8 mouse cellular contexts compared by ENCODE assay signal in genomic region chr2:3283602-3284472, GRCm38 (mm10). TPM values are rescaled to one million over a fixed set of nuclear protein-coding genes. Genes with fewer than 3 reads are reported as not detected.
DNase-seq lines count a peak whose midpoint lies in the region; ATAC-seq and TF ChIP-seq lines count a peak whose summit lies in the region.

TSS of gene Nmt2 (plus strand) at chr2:3284212.

- no peaks in the 10 kb centered on the region for H3K9me3 ChIP-seq in E14TG2a.4 (ENCODE audit: low read length)
- no peaks in the 10 kb centered on the region for H3K9me3 ChIP-seq in forebrain, embryonic 12.5 days
- H3K9me3 ChIP-seq in heart, postnatal 0 days (replicated peaks; ENCODE audit: control insufficient read depth, low read length): no peaks in the 10 kb centered on the region
- H3K9me3 ChIP-seq in liver, embryonic 16.5 days (replicated peaks; ENCODE audit: control insufficient read depth, low read length): no peaks in the 10 kb centered on the region
- no peaks in the 10 kb centered on the region for H3K9me3 ChIP-seq in neural tube, embryonic 13.5 days

- H3K27ac ChIP-seq in forebrain, embryonic 12.5 days: peak within 1 kb of the TSS; percentile 90
- peak within 1 kb of the TSS; percentile 91 for H3K27ac ChIP-seq in heart, postnatal 0 days (ENCODE audit: low read depth)
- peak within 1 kb of the TSS; percentile 76 for H3K27ac ChIP-seq in liver, embryonic 16.5 days (ENCODE audit: low read length)
- peak within 1 kb of the TSS; percentile 95 for H3K27ac ChIP-seq in neural tube, embryonic 13.5 days (replicated peaks)
- peak within 1 kb of the TSS; percentile 92 for H3K27ac ChIP-seq in testis, adult 2 months (ENCODE audit: control insufficient read depth, insufficient read depth, low read depth, low read length)

- peak within 1 kb of the TSS; percentile 79 for H3K4me2 ChIP-seq in forebrain, embryonic 12.5 days
- H3K4me2 ChIP-seq in heart, postnatal 0 days (ENCODE audit: low read depth, low read length): peak within 1 kb of the TSS; percentile 88
- peak within 1 kb of the TSS; percentile 99 for H3K4me2 ChIP-seq in liver, embryonic 16.5 days (ENCODE audit: low read depth, low read length)
- H3K4me2 ChIP-seq in neural tube, embryonic 13.5 days: peak within 1 kb of the TSS; percentile 80

- H3K9ac ChIP-seq in forebrain, embryonic 12.5 days: peak within 1 kb of the TSS; percentile 80
- peak within 1 kb of the TSS; percentile 90 for H3K9ac ChIP-seq in heart, postnatal 0 days (replicated peaks; ENCODE audit: low read depth, low read length)
- H3K9ac ChIP-seq in liver, embryonic 16.5 days (ENCODE audit: low read depth, low read length): peak within 1 kb of the TSS; percentile 92
- peak within 1 kb of the TSS; percentile 85 for H3K9ac ChIP-seq in neural tube, embryonic 13.5 days

- peak; percentile 80 for TF ChIP-seq POLR2A in testis, adult 2 months (IDR thresholded peaks at IDR 0.05; ENCODE audit: control insufficient read depth, low read depth, low read length)

- TF ChIP-seq EP300 in heart, postnatal 0 days (IDR thresholded peaks at IDR 0.05; ENCODE audit: low read depth): no peak

- WGBS in forebrain, embryonic 12.5 days: under 1% methylated on average over 84 of the region's 88 CpGs
- WGBS in heart, postnatal 0 days: under 1% methylated on average over 88 of the region's 88 CpGs
- under 1% methylated on average over 84 of the region's 88 CpGs for WGBS in liver, embryonic 16.5 days (ENCODE audit: insufficient replicate concordance)
- under 1% methylated on average over 88 of the region's 88 CpGs for WGBS in neural tube, embryonic 13.5 days

- H3K27me3 ChIP-seq in E14TG2a.4 (ENCODE audit: insufficient read depth, low read length): no peaks in the 10 kb centered on the region
- H3K27me3 ChIP-seq in forebrain, embryonic 12.5 days: no peaks in the 10 kb centered on the region
- H3K27me3 ChIP-seq in heart, postnatal 0 days (ENCODE audit: control insufficient read depth, insufficient read depth, low read length): no peaks in the 10 kb centered on the region
- no peaks in the 10 kb centered on the region for H3K27me3 ChIP-seq in liver, embryonic 16.5 days (ENCODE audit: control insufficient read depth, insufficient read depth, low read depth, low read length)
- H3K27me3 ChIP-seq in neural tube, embryonic 13.5 days: no peaks in the 10 kb centered on the region
- H3K27me3 ChIP-seq in testis, adult 2 months (ENCODE audit: control insufficient read depth, insufficient read depth, low read length): no peaks in the 10 kb centered on the region

- peak; percentile 97 for ATAC-seq in forebrain, embryonic 12.5 days (ENCODE audit: low FRiP score)
- peak; percentile 97 for ATAC-seq in heart, postnatal 0 days (ENCODE audit: insufficient read depth, low read depth)
- peak; percentile 93 for ATAC-seq in liver, embryonic 16.5 days (ENCODE audit: low read depth)
- peak; percentile 97 for ATAC-seq in neural tube, embryonic 13.5 days (ENCODE audit: low read depth)

- TF ChIP-seq CTCF in E14TG2a.4 (conservative IDR thresholded peaks at IDR 0.05; ENCODE audit: low read length): no peak
- no peak; the same call in 1 of the 2 replicates for TF ChIP-seq CTCF in heart, postnatal 0 days (IDR thresholded peaks at IDR 0.05; ENCODE audit: low read depth)
- TF ChIP-seq CTCF in testis, adult 2 months (IDR thresholded peaks at IDR 0.05; ENCODE audit: control insufficient read depth, insufficient read depth, insufficient replicate concordance, low read depth, low read length): no peak

- H3K4me1 ChIP-seq in E14TG2a.4 (replicated peaks; ENCODE audit: low read depth, low read length): peaks cover 25% of the 10 kb centered on the region
- H3K4me1 ChIP-seq in forebrain, embryonic 12.5 days: peaks cover 18% of the 10 kb centered on the region
- peaks cover 11% of the 10 kb centered on the region for H3K4me1 ChIP-seq in heart, postnatal 0 days (ENCODE audit: control insufficient read depth, insufficient read depth)
- peaks cover 22% of the 10 kb centered on the region for H3K4me1 ChIP-seq in liver, embryonic 16.5 days (ENCODE audit: control insufficient read depth, low read depth, low read length)
- peaks cover 15% of the 10 kb centered on the region for H3K4me1 ChIP-seq in neural tube, embryonic 13.5 days (replicated peaks)
- peaks cover 9% of the 10 kb centered on the region for H3K4me1 ChIP-seq in testis, adult 2 months (ENCODE audit: control insufficient read depth, insufficient read depth, low read length)

- peak within 1 kb of the TSS; percentile 98 for H3K4me3 ChIP-seq in E14TG2a.4 (replicated peaks; ENCODE audit: low read length)
- peak within 1 kb of the TSS; percentile 79 for H3K4me3 ChIP-seq in forebrain, embryonic 12.5 days (replicated peaks)
- peak within 1 kb of the TSS; percentile 96 for H3K4me3 ChIP-seq in heart, postnatal 0 days (ENCODE audit: low read depth, low read length)
- H3K4me3 ChIP-seq in liver, embryonic 16.5 days (ENCODE audit: low read depth, low read length): peak within 1 kb of the TSS; percentile 90
- peak within 1 kb of the TSS; percentile 80 for H3K4me3 ChIP-seq in neural tube, embryonic 13.5 days
- H3K4me3 ChIP-seq in testis, adult 2 months (ENCODE audit: control insufficient read depth, low read depth, low read length): peak within 1 kb of the TSS; percentile 93

- H3K36me3 ChIP-seq in E14TG2a.4 (ENCODE audit: insufficient read depth, low read length): 0 out of 2 replicates have a peak, but pooled peaks cover 3% of the 10 kb centered on the region
- H3K36me3 ChIP-seq in forebrain, embryonic 12.5 days (replicated peaks): no peaks in the 10 kb centered on the region
- no peaks in the 10 kb centered on the region for H3K36me3 ChIP-seq in heart, postnatal 0 days (replicated peaks; ENCODE audit: control insufficient read depth, insufficient read depth, low read length)
- H3K36me3 ChIP-seq in liver, embryonic 16.5 days (ENCODE audit: control insufficient read depth, insufficient read depth): no peaks in the 10 kb centered on the region
- no peaks in the 10 kb centered on the region for H3K36me3 ChIP-seq in neural tube, embryonic 13.5 days
- no peaks in the 10 kb centered on the region for H3K36me3 ChIP-seq in testis, adult 2 months (ENCODE audit: control insufficient read depth, insufficient read depth, low read length)

- DNase-seq in c-Kit-positive CD71-positive TER-119-positive erythroid progenitor cells, embryonic 14.5 days (ENCODE audit: low spot score): peak; percentile 100
- peak; percentile 100 for DNase-seq in heart, postnatal 0 days (ENCODE audit: low spot score)
- DNase-seq in kidney, postnatal 4 days: peak; percentile 100

RNA-seq across cellular contexts. Expression of gene Nmt2, which starts in this region (rescaled TPM):
- polyA plus RNA-seq in forebrain, embryonic 12.5 days (2016; fragmentation: Nextera tagmentation; extraction: Ambion mirVana): 64.2 and 66.9 TPM in 2 replicates
- total RNA-seq in heart, postnatal 0 days (2014; rRNA removed; ENCODE audit: low replicate concordance): 14.9 and 20.7 TPM in 2 replicates
- 17.3 and 18.1 TPM in 2 replicates for polyA plus RNA-seq in heart, postnatal 0 days (2015; fragmentation: Nextera tagmentation; extraction: Ambion mirVana)
- 12.0 and 13.8 TPM in 2 replicates for polyA plus RNA-seq in liver, embryonic 16.5 days (2015; fragmentation: Nextera tagmentation; extraction: Ambion mirVana)
- polyA plus RNA-seq in neural tube, embryonic 13.5 days (2015; fragmentation: Nextera tagmentation; extraction: Ambion mirVana): 79.6 and 80.8 TPM in 2 replicates
- 24.0 and 25.3 TPM in 2 replicates for polyA plus RNA-seq in testis, adult 2 months (2012; rRNA removed)

Comparison
In these comparisons a context has a peak if more than half of its experiments do, and no peak if none do; other contexts are left out.
1. Peak in every context shown above with its lines: DNase-seq, ATAC-seq, H3K4me3 ChIP-seq and H3K27ac ChIP-seq.